In genomic region chr10:40521579-40521978, GRCm38 (mm10) we compare ENCODE assay signal across 9 mouse cellular contexts. TPM values are rescaled to one million over a fixed set of nuclear protein-coding genes. Genes with fewer than 3 reads are reported as not detected.
DNase-seq lines count a peak whose midpoint lies in the region; ATAC-seq and TF ChIP-seq lines count a peak whose summit lies in the region.
"Had no signal": no experiment of that assay in that cellular context is flagged by ENCODE, and none has a peak within 500 bp of the region (broad histone marks: within the 10 kb centered on the region; RNA-seq: fewer than 3 reads in every experiment).

No protein-coding gene starts in this region.

- no peaks in the 10 kb centered on the region for H3K9me3 ChIP-seq in kidney, embryonic 16.5 days (ENCODE audit: low read length)
- no peaks in the 10 kb centered on the region for H3K9me3 ChIP-seq in hindbrain, embryonic 10.5 days
- no peaks in the 10 kb centered on the region for H3K9me3 ChIP-seq in neural tube, embryonic 11.5 days (ENCODE audit: control insufficient read depth, low read length)

- DNase-seq in kidney, adult 11 months, result no peak
- peak; percentile 91 for DNase-seq in brain, embryonic 14.5 days (ENCODE audit: low read depth)
- peak; percentile 62 for DNase-seq in hindbrain, embryonic 10.5 days (ENCODE audit: low spot score)
- DNase-seq in neural tube, embryonic 11.5 days (ENCODE audit: low spot score), result peak; percentile 65
- DNase-seq in spleen, adult 12 weeks (ENCODE audit: low spot score), result no peak
- no peak for DNase-seq in left cerebral cortex, adult 11 months (ENCODE audit: low spot score)

- no peak overlapping the region; the same call in 1 of the 2 replicates for H3K9ac ChIP-seq in kidney, embryonic 16.5 days (replicated peaks; ENCODE audit: low read length)
- peak overlapping the region; percentile 40 for H3K9ac ChIP-seq in neural tube, embryonic 11.5 days (ENCODE audit: low read length)

- H3K4me3 ChIP-seq in kidney, embryonic 16.5 days (ENCODE audit: low read length), result no peak overlapping the region
- no peak overlapping the region; the same call in 1 of the 2 replicates for H3K4me3 ChIP-seq in hindbrain, embryonic 10.5 days
- no peak overlapping the region for H3K4me3 ChIP-seq in neural tube, embryonic 11.5 days (ENCODE audit: low read depth, low read length)

- 0 out of 2 replicates have a peak, but pooled peaks have one; percentile 25 for ATAC-seq in kidney, embryonic 16.5 days (ENCODE audit: low FRiP score, low TSS enrichment)
- peak; percentile 77 for ATAC-seq in neural tube, embryonic 11.5 days (ENCODE audit: insufficient read depth, low FRiP score, low TSS enrichment)
- no peak for ATAC-seq in erythroblast, adult 5-6 weeks (replicated peaks; ENCODE audit: low FRiP score, poor library complexity, severe bottlenecking)

- no peaks in the 10 kb centered on the region for H3K27me3 ChIP-seq in kidney, embryonic 16.5 days (ENCODE audit: insufficient read depth, low read length)
- H3K27me3 ChIP-seq in hindbrain, embryonic 10.5 days (ENCODE audit: insufficient read depth, poor library complexity, severe bottlenecking), result 0 out of 2 replicates have a peak, but pooled peaks cover 3% of the 10 kb centered on the region
- H3K27me3 ChIP-seq in neural tube, embryonic 11.5 days (ENCODE audit: control insufficient read depth, insufficient read depth, low read length), result no peaks in the 10 kb centered on the region

- H3K36me3 ChIP-seq in kidney, embryonic 16.5 days (ENCODE audit: insufficient read depth, low read length), result no peaks in the 10 kb centered on the region
- H3K36me3 ChIP-seq in hindbrain, embryonic 10.5 days, result no peaks in the 10 kb centered on the region
- no peaks in the 10 kb centered on the region for H3K36me3 ChIP-seq in neural tube, embryonic 11.5 days (ENCODE audit: control insufficient read depth, insufficient read depth, low read length)

- H3K4me2 ChIP-seq in kidney, embryonic 16.5 days (replicated peaks; ENCODE audit: low read depth, low read length), result peak overlapping the region; percentile 24; the same call in 1 of the 2 replicates
- no peak overlapping the region for H3K4me2 ChIP-seq in neural tube, embryonic 11.5 days (ENCODE audit: low read depth)

- no peak for TF ChIP-seq CTCF in brain, embryonic 14.5 days (IDR thresholded peaks at IDR 0.05; ENCODE audit: borderline replicate concordance, extremely low read depth, insufficient read depth, insufficient read length)

- WGBS in kidney, embryonic 16.5 days, result 7% methylated on average over 12 of the region's 12 CpGs
- WGBS in hindbrain, embryonic 10.5 days, result 14% methylated on average over 12 of the region's 12 CpGs
- 7% methylated on average over 12 of the region's 12 CpGs for WGBS in neural tube, embryonic 11.5 days

- H3K4me1 ChIP-seq in kidney, embryonic 16.5 days (ENCODE audit: insufficient read depth, low read length), result peaks cover 13% of the 10 kb centered on the region; the same call in 1 of the 2 replicates
- peaks cover 57% of the 10 kb centered on the region for H3K4me1 ChIP-seq in hindbrain, embryonic 10.5 days (replicated peaks)
- H3K4me1 ChIP-seq in neural tube, embryonic 11.5 days (ENCODE audit: control insufficient read depth, insufficient read depth, low read length), result peaks cover 7% of the 10 kb centered on the region

- TF ChIP-seq POLR2A in brain, embryonic 14.5 days (IDR thresholded peaks at IDR 0.05; ENCODE audit: borderline replicate concordance, extremely low read depth, insufficient read depth, insufficient read length, poor library complexity, severe bottlenecking), result no peak

- H3K27ac ChIP-seq in kidney, embryonic 16.5 days (ENCODE audit: low read length), result peak overlapping the region; percentile 13; the same call in 1 of the 2 replicates
- peak overlapping the region; percentile 74 for H3K27ac ChIP-seq in hindbrain, embryonic 10.5 days
- 0 out of 2 replicates have a peak overlapping the region, but pooled peaks have one; percentile 39 for H3K27ac ChIP-seq in neural tube, embryonic 11.5 days (ENCODE audit: low read depth, low read length)

RNA-seq across cellular contexts. Expression of gene Slc22a16, which starts 48.6 kb away (rescaled TPM):
- polyA plus RNA-seq in kidney, embryonic 16.5 days (2015; fragmentation: Nextera tagmentation; extraction: Ambion mirVana), result not detected in 2 replicates
- polyA plus RNA-seq in brain, embryonic 14.5 days (2012; rRNA removed), result not detected in 2 replicates
- polyA plus RNA-seq in hindbrain, embryonic 10.5 days (2016; fragmentation: Nextera tagmentation; extraction: Ambion mirVana), result not detected in 2 replicates
- polyA plus RNA-seq in neural tube, embryonic 11.5 days (2014; fragmentation: Nextera tagmentation; extraction: Ambion mirVana), result not detected in 2 replicates
- not detected in 2 replicates for total RNA-seq in erythroblast, adult 5-6 weeks (2015; ENCODE audit: low replicate concordance)
- total RNA-seq in erythroblast, adult 5-6 weeks (2017; ENCODE audit: low replicate concordance), result not detected in 2 replicates
- polyA plus RNA-seq: heart, embryonic 14.5 days had no signal

Comparison
In these comparisons a context has a peak if more than half of its experiments do, and no peak if none do; other contexts are left out.
1. H3K27ac ChIP-seq: peak in every context shown above with its lines; median percentile 74 in hindbrain, embryonic 10.5 days; 39 in neural tube, embryonic 11.5 days; 13 in kidney, embryonic 16.5 days.
2. DNase-seq: peak in brain, embryonic 14.5 days (single experiment), hindbrain, embryonic 10.5 days (single experiment) and neural tube, embryonic 11.5 days (single experiment); none in kidney, adult 11 months (single experiment), spleen, adult 12 weeks (single experiment) and left cerebral cortex, adult 11 months (single experiment).